In genomic region chr12:117107143-117107616, GRCm38 (mm10) we compare ENCODE assay signal across 8 mouse cellular contexts.
DNase-seq lines count a peak whose midpoint lies in the region; ATAC-seq and TF ChIP-seq lines count a peak whose summit lies in the region.

No protein-coding gene starts in this region.

- WGBS in intestine, embryonic 14.5 days = 37% methylated on average over 16 of the region's 16 CpGs
- WGBS in intestine, postnatal 0 days = 59% methylated on average over 16 of the region's 16 CpGs
- WGBS in hindbrain, embryonic 13.5 days = 12% methylated on average over 16 of the region's 16 CpGs
- WGBS in limb, embryonic 13.5 days = 26% methylated on average over 16 of the region's 16 CpGs
- 5% methylated on average over 16 of the region's 16 CpGs for WGBS in neural tube, embryonic 14.5 days

- no peak overlapping the region for H3K4me2 ChIP-seq in intestine, embryonic 14.5 days (ENCODE audit: low read length)
- no peak overlapping the region for H3K4me2 ChIP-seq in intestine, postnatal 0 days (replicated peaks; ENCODE audit: low read depth)
- H3K4me2 ChIP-seq in hindbrain, embryonic 13.5 days = peak overlapping the region; percentile 45
- peak overlapping the region; percentile 40 for H3K4me2 ChIP-seq in limb, embryonic 13.5 days (replicated peaks)
- H3K4me2 ChIP-seq in neural tube, embryonic 14.5 days (ENCODE audit: low read depth, low read length) = peak overlapping the region; percentile 36; the same call in 1 of the 2 replicates

- TF ChIP-seq CTCF in intestine, postnatal 0 days (IDR thresholded peaks at IDR 0.05; ENCODE audit: low read depth) = no peak

- no peak overlapping the region for H3K27ac ChIP-seq in intestine, embryonic 14.5 days (ENCODE audit: low read depth)
- H3K27ac ChIP-seq in intestine, postnatal 0 days (ENCODE audit: low read depth, low read length) = no peak overlapping the region
- H3K27ac ChIP-seq in hindbrain, embryonic 13.5 days = peak overlapping the region; percentile 86
- no peak overlapping the region for H3K27ac ChIP-seq in limb, embryonic 13.5 days
- peak overlapping the region; percentile 49; the same call in 1 of the 2 replicates for H3K27ac ChIP-seq in neural tube, embryonic 14.5 days (ENCODE audit: low read depth, low read length)

- H3K4me3 ChIP-seq in intestine, embryonic 14.5 days (ENCODE audit: low read depth, low read length) = no peak overlapping the region
- H3K4me3 ChIP-seq in intestine, postnatal 0 days (ENCODE audit: low read depth, low read length) = no peak overlapping the region
- H3K4me3 ChIP-seq in hindbrain, embryonic 13.5 days = 0 out of 2 replicates have a peak overlapping the region, but pooled peaks have one; percentile 10
- H3K4me3 ChIP-seq in limb, embryonic 13.5 days = no peak overlapping the region
- no peak overlapping the region for H3K4me3 ChIP-seq in neural tube, embryonic 14.5 days (ENCODE audit: low read depth, low read length)

- no peaks in the 10 kb centered on the region for H3K27me3 ChIP-seq in intestine, embryonic 14.5 days (replicated peaks; ENCODE audit: control insufficient read depth, insufficient read depth, low read length)
- H3K27me3 ChIP-seq in intestine, postnatal 0 days (replicated peaks; ENCODE audit: control insufficient read depth, insufficient read depth, low read length) = no peaks in the 10 kb centered on the region
- peaks cover 84% of the 10 kb centered on the region for H3K27me3 ChIP-seq in hindbrain, embryonic 13.5 days
- peaks cover 6% of the 10 kb centered on the region; the same call in 1 of the 2 replicates for H3K27me3 ChIP-seq in limb, embryonic 13.5 days
- H3K27me3 ChIP-seq in neural tube, embryonic 14.5 days (ENCODE audit: control insufficient read depth, insufficient read depth, low read length) = peaks cover 30% of the 10 kb centered on the region

- no peaks in the 10 kb centered on the region for H3K36me3 ChIP-seq in intestine, embryonic 14.5 days (ENCODE audit: control insufficient read depth, insufficient read depth, low read length)
- H3K36me3 ChIP-seq in intestine, postnatal 0 days (ENCODE audit: control insufficient read depth, insufficient read depth) = no peaks in the 10 kb centered on the region
- H3K36me3 ChIP-seq in hindbrain, embryonic 13.5 days = no peaks in the 10 kb centered on the region
- H3K36me3 ChIP-seq in limb, embryonic 13.5 days = no peaks in the 10 kb centered on the region
- no peaks in the 10 kb centered on the region for H3K36me3 ChIP-seq in neural tube, embryonic 14.5 days (ENCODE audit: control insufficient read depth, insufficient read depth, low read length)

- 0 out of 2 replicates have a peak, but pooled peaks have one; percentile 64 for ATAC-seq in intestine, embryonic 14.5 days (replicated peaks; ENCODE audit: low FRiP score, low TSS enrichment, low read depth)
- no peak for ATAC-seq in intestine, postnatal 0 days
- peak; percentile 96 for ATAC-seq in hindbrain, embryonic 13.5 days (ENCODE audit: low FRiP score)
- ATAC-seq in limb, embryonic 13.5 days (ENCODE audit: low FRiP score, low read depth) = peak; percentile 71; the same call in 1 of the 2 replicates
- ATAC-seq in neural tube, embryonic 14.5 days (ENCODE audit: low read depth) = peak; percentile 98
- ATAC-seq in megakaryocyte progenitor cell, adult 5-6 weeks (replicated peaks; ENCODE audit: poor library complexity) = no peak

- H3K9ac ChIP-seq in intestine, embryonic 14.5 days (ENCODE audit: low read length) = no peak overlapping the region
- H3K9ac ChIP-seq in intestine, postnatal 0 days (ENCODE audit: low read depth, low read length) = no peak overlapping the region
- peak overlapping the region; percentile 19; the same call in 1 of the 2 replicates for H3K9ac ChIP-seq in hindbrain, embryonic 13.5 days
- 0 out of 2 replicates have a peak overlapping the region, but pooled peaks have one; percentile 19 for H3K9ac ChIP-seq in limb, embryonic 13.5 days
- peak overlapping the region; percentile 30; the same call in 1 of the 2 replicates for H3K9ac ChIP-seq in neural tube, embryonic 14.5 days (replicated peaks; ENCODE audit: low read depth, low read length)

- no peaks in the 10 kb centered on the region for H3K9me3 ChIP-seq in intestine, embryonic 14.5 days (ENCODE audit: control insufficient read depth, low read length)
- H3K9me3 ChIP-seq in intestine, postnatal 0 days (ENCODE audit: control insufficient read depth) = no peaks in the 10 kb centered on the region
- no peaks in the 10 kb centered on the region for H3K9me3 ChIP-seq in hindbrain, embryonic 13.5 days
- no peaks in the 10 kb centered on the region for H3K9me3 ChIP-seq in limb, embryonic 13.5 days
- H3K9me3 ChIP-seq in neural tube, embryonic 14.5 days (ENCODE audit: control insufficient read depth, low read length) = no peaks in the 10 kb centered on the region

- H3K4me1 ChIP-seq in intestine, embryonic 14.5 days (replicated peaks; ENCODE audit: control insufficient read depth, insufficient read depth, low read length) = no peaks in the 10 kb centered on the region; the same call in 1 of the 2 replicates
- no peaks in the 10 kb centered on the region for H3K4me1 ChIP-seq in intestine, postnatal 0 days (replicated peaks; ENCODE audit: control insufficient read depth, insufficient read depth, low read length)
- H3K4me1 ChIP-seq in hindbrain, embryonic 13.5 days (replicated peaks) = peaks cover 27% of the 10 kb centered on the region
- H3K4me1 ChIP-seq in limb, embryonic 13.5 days = peaks cover 13% of the 10 kb centered on the region
- H3K4me1 ChIP-seq in neural tube, embryonic 14.5 days (ENCODE audit: control insufficient read depth, insufficient read depth, low read length) = peaks cover 16% of the 10 kb centered on the region

- DNase-seq in intestine, embryonic 14.5 days (ENCODE audit: low spot score) = peak; percentile 50
- DNase-seq in embryo, embryonic 10.5 days (ENCODE audit: low spot score) = peak; percentile 81
- DNase-seq in spleen, postnatal 10 days (ENCODE audit: low spot score in 2 of 2) = no peak

Comparison
In these comparisons a context has a peak if more than half of its experiments do, and no peak if none do; other contexts are left out.
1. ATAC-seq: peak in intestine, embryonic 14.5 days (single experiment), hindbrain, embryonic 13.5 days (single experiment), limb, embryonic 13.5 days (single experiment) and neural tube, embryonic 14.5 days (single experiment); none in intestine, postnatal 0 days (single experiment) and megakaryocyte progenitor cell, adult 5-6 weeks (single experiment).
2. DNase-seq: peak in intestine, embryonic 14.5 days (single experiment) and embryo, embryonic 10.5 days (single experiment); none in spleen, postnatal 10 days (0 of 2).
3. H3K27ac ChIP-seq: peak in hindbrain, embryonic 13.5 days (single experiment) and neural tube, embryonic 14.5 days (single experiment); none in intestine, embryonic 14.5 days (single experiment), intestine, postnatal 0 days (single experiment) and limb, embryonic 13.5 days (single experiment).
4. H3K4me2 ChIP-seq: peak in hindbrain, embryonic 13.5 days (single experiment), limb, embryonic 13.5 days (single experiment) and neural tube, embryonic 14.5 days (single experiment); none in intestine, embryonic 14.5 days (single experiment) and intestine, postnatal 0 days (single experiment).
5. H3K9ac ChIP-seq: peak in hindbrain, embryonic 13.5 days (single experiment), limb, embryonic 13.5 days (single experiment) and neural tube, embryonic 14.5 days (single experiment); none in intestine, embryonic 14.5 days (single experiment) and intestine, postnatal 0 days (single experiment).